Mouse (Mus musculus): ENCODE measurements around the gene Efnb1.
"Not testable (repeated sequence)": the region's sequence is repeated elsewhere in the genome, so short reads cannot be mapped to it uniquely, and the experiment has no call there.

Gene Efnb1

DNA sequence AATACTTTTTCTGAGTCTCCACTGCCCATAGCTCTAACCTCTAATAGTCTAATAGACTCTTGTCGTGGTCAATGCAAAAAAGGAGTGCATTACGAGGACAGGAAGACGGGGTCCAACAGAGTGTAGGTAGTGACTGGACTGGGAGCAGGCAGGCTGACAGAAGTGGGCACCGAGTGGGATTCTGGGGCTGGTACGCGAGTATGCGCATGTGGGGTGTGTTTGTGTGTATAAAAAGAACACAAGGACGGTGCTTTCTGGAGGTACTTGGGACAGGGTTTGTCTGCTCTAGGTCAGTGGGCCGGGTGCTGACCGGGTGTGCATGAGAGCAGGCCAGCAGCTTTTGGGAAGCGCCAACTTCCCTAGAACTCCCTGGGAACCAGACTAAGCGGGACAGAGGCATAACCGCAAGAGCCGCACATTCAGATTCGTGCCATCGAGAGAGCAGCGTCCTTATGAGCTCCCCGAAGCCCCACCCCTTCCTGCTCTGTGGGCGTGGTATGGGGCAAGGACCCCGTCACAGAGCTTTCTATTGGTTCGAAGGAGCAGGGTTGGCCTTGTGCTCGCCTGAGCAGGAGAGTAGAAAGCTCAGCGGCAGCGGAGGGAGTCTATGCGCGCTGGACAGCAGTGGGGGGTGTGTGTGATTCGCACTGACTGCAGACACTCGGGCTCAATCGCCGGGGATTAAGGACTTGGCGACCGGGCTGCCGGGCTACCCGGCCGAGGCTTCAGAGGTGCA lies at the start of gene Efnb1:
Gene Efnb1, plus strand, starts transcription at position 608 of the 736 bp plus-strand sequence.
- CTCF ChIA-PET = interaction anchor here (0.6 to 3.1 kb wide), 29 partner anchors 8 to 522 kb away, joined by 3 to 33 read pairs (median 3); no protein-coding TSS in a partner anchor
- POLR2A ChIA-PET = interaction anchor here (0.6 to 2.6 kb wide), 43 partner anchors 9 to 1759 kb away, joined by 3 to 27 read pairs (median 4); partner anchors contain the start of gene Eda2r (in 1 of the 4)

DNA sequence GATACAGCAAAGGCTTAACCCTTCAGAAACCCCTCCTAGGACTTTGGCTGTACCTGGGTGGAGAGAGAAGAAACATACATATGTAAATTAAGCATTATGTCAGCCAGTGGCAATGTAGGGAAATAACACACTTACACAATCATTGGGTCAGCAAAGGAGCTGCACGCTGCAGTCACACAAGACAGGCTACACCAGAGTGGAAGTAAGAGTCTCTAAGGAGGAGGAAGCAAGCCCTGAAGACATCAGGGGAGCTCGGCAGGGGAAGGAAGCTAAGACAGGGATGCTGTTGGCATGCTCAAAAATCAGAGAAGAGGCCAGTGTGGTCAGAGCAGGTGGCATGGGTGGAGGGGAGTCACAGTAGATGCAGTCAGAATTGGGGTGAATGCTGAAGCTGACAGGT lies 43.2 kb upstream of the Efnb1 start:
- ChIA-PET CTCF (no interaction called here), POLR2A (interaction anchor here in 2 of 4 experiments (0.6 to 1.0 kb wide), 2 partner anchors 46 to 951 kb away, joined by 3 read pairs; no protein-coding TSS in a partner anchor)

DNA sequence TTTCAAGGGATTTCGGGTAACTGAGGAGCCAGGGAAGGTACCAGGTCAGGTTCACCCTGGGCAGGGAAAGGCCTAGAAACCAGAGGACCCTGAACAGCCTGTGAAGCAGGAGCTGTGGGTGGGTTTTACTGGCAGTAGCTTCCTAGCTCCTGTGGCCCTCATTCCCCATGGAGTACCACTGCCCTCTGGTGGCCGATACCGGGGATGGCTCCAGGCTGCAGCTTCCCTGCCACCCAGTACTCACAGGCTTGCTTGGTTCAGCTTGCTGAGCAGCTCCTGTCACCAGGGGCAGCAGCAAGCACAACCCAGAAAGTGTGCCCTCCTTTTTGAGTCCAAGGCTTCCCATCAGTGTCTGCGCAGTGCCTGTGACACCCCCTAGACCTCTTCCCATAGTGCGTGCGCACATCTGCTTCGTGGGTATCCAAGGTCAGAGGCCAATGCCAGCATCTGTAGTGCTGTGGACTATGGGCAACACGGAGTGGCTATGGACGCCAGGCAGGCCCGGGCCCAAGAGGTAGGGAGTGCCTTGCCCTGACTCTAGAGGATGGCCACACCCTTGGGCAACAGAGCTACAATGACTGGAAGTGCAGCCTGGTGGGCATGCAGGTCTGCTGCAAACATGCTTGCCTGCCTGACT lies 24.7 kb upstream of the Efnb1 start:
- POLR2A ChIA-PET = not testable (repeated sequence)
- CTCF ChIA-PET = interaction anchor here in 1 of 4 experiments (1.2 kb wide), 1 partner anchor 121 kb away, joined by 3 read pairs; no protein-coding TSS in a partner anchor

DNA sequence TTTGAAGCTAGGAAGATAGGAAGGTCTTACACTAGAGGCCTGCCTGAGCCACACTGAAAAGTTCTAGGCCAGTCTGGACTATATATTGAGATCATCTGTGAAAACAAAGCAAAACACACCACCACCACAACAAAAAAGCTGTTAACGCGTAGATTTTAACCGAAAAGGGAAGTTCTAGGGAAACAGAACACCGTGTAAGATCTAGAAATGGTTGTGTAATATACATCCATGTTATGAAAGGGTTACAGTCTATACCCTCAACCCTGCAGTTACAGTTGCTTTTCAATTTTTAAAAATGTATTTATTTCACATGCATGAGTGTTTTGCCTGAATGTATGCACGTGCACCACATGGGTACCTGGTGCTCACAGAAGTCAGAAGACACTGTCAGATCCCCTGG lies 16.4 kb upstream of the Efnb1 start:
- ChIA-PET CTCF (no interaction called here), POLR2A (no interaction called here)

DNA sequence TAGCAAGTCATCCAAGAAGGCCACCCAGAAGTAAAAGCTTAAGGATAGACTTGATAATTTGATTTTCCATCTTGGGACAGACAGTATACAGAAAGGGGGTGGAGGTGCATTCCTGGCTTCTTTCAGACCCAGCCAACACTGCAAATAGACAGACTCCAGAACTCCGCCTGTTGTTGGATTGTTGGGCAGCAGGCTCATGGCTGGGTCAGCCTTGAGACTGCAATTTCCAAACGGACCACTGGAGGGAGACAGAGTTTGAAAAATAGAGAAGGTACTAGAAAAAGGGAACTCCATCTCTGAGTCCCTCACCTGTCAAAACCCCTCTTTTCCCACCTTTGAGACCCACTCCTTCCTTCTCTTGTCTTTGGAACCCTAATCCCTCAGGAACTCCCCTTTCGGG lies 5.9 kb upstream of the Efnb1 start:
- ChIA-PET CTCF (interaction anchor here in 2 of 4 experiments (0.6 to 2.1 kb wide), 5 partner anchors 82 to 528 kb away, joined by 3 to 11 read pairs (median 4); no protein-coding TSS in a partner anchor), POLR2A (no interaction called here)

DNA sequence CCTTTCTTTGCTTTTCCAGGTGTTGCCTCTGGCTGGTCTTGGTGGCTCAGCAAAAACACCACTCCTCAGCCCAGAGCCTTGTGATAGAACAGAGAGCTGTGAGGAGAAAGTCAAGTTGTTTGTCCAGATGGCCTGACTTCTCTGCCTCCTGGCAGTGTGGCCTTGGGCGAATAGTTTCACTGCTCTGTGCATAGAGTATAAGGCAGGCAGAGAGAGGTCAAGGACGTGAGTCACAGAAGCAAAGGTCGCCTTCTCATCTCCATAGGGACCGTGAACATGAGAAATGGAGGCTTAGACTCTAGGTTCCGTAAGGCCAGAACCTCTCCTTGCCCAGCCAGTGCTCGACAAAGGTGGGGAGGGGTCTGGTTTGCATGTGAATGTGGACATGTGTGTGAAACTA lies 3.4 kb upstream of the Efnb1 start:
- POLR2A ChIA-PET = interaction anchor here in 2 of 4 experiments (0.6 to 1.5 kb wide), 2 partner anchors 390 to 424 kb away, joined by 3 read pairs; no protein-coding TSS in a partner anchor
- CTCF ChIA-PET = interaction anchor here in 2 of 4 experiments (0.6 to 2.1 kb wide), 2 partner anchors 390 kb away, joined by 3 to 9 read pairs; no protein-coding TSS in a partner anchor

DNA sequence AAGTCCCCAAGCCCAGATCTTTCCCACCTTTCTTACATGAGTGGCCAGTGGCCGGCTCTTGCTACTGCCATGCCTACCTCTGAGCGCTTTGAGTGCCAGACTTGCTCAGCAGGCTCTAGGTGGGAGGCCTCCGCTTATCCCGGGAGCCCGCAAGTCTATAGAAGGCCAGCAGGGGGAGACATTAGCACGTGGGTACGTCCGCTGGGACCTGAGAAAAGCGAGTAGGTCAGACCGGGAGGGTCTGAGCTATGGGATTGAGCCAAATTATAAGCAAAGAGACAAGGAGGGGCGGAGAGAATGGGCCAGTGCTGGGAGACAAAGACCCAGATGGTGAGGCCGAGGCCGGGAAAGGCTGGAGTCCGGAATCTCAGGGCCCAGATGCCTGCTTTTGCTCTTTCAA lies 1.0 kb upstream of the Efnb1 start:
- POLR2A ChIA-PET = interaction anchor here in 3 of 4 experiments (0.9 to 2.0 kb wide), 12 partner anchors 10 to 523 kb away, joined by 3 to 27 read pairs (median 6); no protein-coding TSS in a partner anchor
- CTCF ChIA-PET = interaction anchor here (0.6 to 3.1 kb wide), 22 partner anchors 9 to 523 kb away, joined by 3 to 33 read pairs (median 4); no protein-coding TSS in a partner anchor

DNA sequence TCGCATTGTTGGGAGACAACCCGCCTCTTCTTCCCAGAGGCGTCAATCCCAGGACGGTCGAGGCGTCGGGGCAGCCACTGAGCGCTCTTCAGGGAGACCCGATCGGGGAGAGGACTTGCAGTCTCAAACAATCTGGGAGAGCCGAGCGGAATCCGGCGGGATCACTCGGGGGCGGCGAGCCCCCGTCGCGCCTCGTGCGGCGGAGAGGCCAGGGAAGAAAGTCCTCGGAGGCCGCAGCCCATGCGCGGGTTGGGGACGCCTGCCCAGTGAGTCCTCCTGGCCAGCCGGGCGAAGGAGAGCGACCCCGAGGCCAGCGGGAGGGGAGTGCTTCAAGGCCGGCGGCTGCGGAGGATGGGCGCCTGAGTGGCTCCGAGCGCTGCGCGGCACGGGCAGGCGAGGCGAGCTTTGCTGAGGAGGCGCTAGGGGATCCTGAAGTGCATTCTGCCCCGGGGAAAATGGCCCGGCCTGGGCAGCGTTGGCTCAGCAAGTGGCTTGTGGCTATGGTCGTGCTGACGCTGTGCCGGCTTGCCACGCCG lies 569 bp downstream of the Efnb1 start:
- ChIA-PET CTCF (interaction anchor here (0.6 to 3.1 kb wide), 14 partner anchors 23 to 521 kb away, joined by 3 to 33 read pairs (median 3); no protein-coding TSS in a partner anchor), POLR2A (interaction anchor here (0.6 to 2.6 kb wide), 36 partner anchors 9 to 1759 kb away, joined by 3 to 27 read pairs (median 4); partner anchors contain the start of gene Eda2r (in 1 of the 4))

DNA sequence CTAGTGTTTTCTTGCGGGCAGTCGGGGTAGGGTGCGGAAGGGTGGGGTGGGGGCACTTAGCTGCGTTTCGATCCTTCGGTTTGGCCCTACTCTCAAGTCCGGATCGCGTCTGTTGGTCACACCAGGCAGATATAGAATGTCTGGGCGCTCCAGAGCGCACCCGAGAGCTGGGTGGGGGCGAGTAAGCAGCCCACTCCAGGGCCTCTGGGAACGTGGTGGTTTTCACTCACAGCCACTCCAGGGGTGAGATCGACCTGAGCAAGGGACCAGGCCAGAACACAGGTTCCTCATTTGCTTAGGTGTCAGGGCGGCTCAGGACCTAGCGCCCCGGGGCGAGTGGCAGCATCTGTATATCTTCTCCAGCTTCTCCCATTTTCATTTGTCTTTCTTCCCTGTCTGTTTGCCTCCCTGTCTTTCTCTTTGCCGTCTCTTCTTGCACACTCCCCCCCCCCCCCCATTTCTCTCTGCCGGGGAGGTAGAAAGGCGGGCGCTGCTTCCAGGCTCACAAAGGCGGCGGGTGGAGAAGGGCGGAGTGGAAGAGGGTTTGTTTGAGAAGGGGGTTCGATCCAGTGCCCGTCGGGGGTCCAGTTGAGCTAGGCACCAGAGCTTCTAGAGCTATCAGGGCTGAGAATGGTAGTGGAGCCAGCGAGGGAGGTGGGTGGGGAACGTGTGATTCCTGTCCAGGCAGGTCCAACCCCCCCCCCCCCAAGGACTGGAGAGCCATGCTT lies 1.4 kb downstream of the Efnb1 start:
- CTCF ChIA-PET = interaction anchor here in 3 of 4 experiments (0.7 to 3.1 kb wide), 5 partner anchors 23 to 521 kb away, joined by 3 to 33 read pairs (median 14); no protein-coding TSS in a partner anchor

DNA sequence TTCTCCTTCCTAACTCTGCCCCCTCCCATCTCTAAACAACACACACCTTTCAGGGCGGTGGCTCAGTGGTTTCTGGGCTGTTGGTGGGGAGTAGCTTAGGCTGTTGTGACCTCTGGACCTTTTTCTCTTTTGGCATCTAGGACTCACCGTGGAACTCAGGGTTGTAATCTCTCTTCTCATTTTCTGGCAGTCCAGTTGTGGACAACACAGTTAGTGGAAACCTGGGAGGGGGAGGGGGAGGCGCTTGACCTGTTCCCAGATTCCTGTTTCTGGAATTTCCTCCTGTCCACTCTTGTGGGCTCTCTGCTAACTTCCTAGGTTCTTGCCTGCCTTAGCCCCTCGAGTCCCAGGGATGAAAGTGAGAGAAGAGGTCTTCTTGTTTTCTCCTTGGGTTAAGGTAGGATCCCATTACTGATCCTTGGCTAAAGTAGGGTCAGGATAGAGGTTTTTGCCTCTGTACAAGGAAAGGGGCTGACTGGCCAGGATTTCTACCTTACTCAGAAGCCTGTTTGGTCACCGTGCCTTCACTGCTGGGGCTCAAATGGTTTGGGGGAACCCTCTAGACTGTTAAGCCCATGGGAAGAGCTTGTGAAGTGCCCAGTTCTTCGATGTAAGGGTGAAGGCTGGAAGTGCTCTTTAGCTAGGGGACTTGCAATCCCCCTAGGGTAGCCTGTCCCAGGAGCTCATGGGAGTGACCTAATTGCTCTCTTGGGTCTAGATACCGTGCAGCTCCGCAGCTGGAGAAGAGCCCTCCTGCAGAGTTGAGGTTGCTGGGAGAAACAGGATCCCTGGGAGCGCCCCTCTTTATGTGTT lies 2.2 kb downstream of the Efnb1 start:
- ChIA-PET CTCF (interaction anchor here in 2 of 4 experiments (0.7 to 1.1 kb wide), 2 partner anchors 172 to 520 kb away, joined by 3 to 4 read pairs; no protein-coding TSS in a partner anchor), POLR2A (interaction anchor here in 2 of 4 experiments (0.7 to 2.6 kb wide), 2 partner anchors 13 to 19 kb away, joined by 3 to 12 read pairs; no protein-coding TSS in a partner anchor)

More for the DNA sequence above, 1.4 kb downstream of the Efnb1 start:
- POLR2A ChIA-PET = interaction anchor here in 3 of 4 experiments (0.6 to 2.6 kb wide), 6 partner anchors 14 to 387 kb away, joined by 3 to 12 read pairs (median 3); no protein-coding TSS in a partner anchor

DNA sequence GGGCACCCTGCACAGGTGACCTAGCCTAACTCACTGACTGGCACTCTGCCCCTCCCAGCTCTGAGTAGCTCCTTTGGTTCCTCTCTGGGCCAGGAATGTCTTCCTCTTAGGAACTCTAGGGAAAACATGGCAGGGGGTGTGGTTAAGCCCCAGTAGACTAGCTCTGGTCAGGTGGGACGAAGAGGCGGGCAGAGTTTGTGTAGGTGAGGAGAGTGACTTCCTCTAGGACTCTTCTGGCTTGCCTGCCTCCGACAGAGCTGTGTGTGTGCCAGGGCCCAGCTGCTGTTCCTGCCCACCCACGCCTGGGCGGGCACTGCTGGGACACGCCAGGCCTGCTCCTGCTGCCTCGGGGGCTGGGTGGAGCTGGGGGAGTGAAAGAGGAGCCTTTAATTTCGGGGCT lies 5.1 kb downstream of the Efnb1 start:
- ChIA-PET CTCF (interaction anchor here in 2 of 4 experiments (0.5 to 0.6 kb wide), 3 partner anchors 379 to 506 kb away, joined by 3 to 5 read pairs (median 3); no protein-coding TSS in a partner anchor), POLR2A (no interaction called here)

DNA sequence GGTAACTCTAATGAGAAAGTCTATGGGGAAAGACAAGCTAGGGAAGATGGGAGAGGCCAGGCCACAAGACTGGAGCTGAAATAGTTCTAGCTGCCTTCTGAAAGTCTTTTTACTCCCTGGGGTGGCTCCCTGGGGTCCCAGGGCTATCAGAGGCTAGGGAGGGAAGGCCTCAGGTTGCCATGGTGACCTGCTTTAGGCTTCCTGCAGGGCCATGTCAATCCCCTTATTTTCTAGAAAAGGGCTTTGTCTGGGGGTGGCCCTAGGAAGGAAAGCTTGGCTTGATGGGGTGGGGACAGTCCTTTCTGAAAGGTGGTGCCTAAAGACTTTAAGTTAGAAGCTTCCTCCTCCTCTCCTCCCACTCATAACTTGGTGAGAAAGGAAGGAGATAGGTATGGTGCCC lies 6.0 kb downstream of the Efnb1 start:
- ChIA-PET CTCF (interaction anchor here in 2 of 4 experiments (0.6 to 1.2 kb wide), 3 partner anchors 339 to 380 kb away, joined by 3 read pairs; no protein-coding TSS in a partner anchor), POLR2A (interaction anchor here in 2 of 4 experiments (0.6 to 1.0 kb wide), 3 partner anchors 84 to 328 kb away, joined by 3 to 13 read pairs (median 4); no protein-coding TSS in a partner anchor)

DNA sequence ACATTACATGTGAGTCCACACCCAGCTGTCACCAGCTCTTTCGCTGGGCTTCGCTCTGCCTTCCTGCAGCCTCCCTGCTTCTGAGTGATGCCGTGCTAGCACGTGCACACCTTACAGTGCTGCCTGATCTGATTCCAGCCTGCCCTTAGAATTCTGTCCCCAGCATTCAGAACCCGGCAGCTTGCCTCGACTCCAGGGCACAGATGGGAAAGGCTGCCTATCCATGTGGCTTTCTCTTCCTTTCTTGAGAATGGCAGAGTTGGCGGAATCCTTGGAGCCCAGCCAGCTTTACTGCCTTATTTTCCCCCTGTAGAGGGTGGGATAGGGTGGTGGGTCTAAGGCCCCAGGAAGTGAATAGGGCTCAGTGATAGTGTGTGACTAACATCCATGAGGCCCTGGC lies 9.6 kb downstream of the Efnb1 start:
- ChIA-PET POLR2A (interaction anchor here in 3 of 4 experiments (0.6 to 2.1 kb wide), 3 partner anchors 10 to 326 kb away, joined by 3 to 11 read pairs (median 4); partner anchors contain the start of genes Efnb1 (in 2 of the 3) and Pja1 (in 1 of the 3)), CTCF (interaction anchor here in 1 of 4 experiments (0.6 kb wide), 1 partner anchor 423 kb away, joined by 4 read pairs; no protein-coding TSS in a partner anchor)

DNA sequence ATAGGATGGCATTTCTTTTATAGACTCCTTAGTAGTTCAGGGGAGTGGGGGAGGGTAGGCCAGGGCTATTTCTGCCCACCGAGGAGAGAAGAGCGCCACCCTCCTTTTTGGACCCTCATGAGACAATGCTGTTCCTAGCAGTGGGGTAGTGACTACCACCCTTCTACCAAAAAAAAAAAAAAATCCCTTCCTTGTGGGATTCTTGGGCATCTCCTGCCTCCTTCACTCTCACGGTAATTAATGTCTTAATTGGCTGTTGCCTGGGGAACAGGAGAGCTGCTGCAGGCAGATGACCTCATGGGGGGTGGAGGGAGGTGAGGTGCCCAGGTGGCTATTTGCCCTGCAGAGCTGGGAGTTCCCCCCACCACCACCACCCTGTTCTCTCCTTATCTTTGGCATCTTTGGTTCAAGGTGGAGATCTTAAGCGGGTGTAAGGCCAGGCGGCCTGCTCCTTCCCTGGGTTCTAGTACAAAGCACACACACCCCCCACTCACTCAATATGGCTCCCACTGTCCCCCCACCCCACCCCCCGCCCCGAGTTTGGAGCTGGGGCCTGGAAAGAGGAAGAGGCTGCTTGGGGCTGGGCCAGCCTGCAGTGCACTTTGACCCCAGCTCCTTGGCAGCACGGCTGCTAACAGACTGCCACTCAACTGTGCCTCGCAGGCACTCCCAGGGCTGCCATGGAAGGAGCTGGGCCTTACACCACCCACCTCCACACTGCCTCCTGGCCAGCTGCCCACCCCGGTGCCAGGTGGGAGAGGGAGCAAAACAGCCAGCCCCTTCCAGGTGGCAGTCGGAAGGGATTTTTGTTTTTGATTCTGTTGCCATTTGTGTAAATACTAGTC lies 12.4 kb downstream of the Efnb1 start:
- POLR2A ChIA-PET = interaction anchor here in 2 of 4 experiments (0.6 to 0.8 kb wide), 2 partner anchors 417 to 419 kb away, joined by 3 to 5 read pairs; no protein-coding TSS in a partner anchor
- CTCF ChIA-PET = interaction anchor here in 1 of 4 experiments (1.0 kb wide), 1 partner anchor 374 kb away, joined by 3 read pairs; no protein-coding TSS in a partner anchor

DNA sequence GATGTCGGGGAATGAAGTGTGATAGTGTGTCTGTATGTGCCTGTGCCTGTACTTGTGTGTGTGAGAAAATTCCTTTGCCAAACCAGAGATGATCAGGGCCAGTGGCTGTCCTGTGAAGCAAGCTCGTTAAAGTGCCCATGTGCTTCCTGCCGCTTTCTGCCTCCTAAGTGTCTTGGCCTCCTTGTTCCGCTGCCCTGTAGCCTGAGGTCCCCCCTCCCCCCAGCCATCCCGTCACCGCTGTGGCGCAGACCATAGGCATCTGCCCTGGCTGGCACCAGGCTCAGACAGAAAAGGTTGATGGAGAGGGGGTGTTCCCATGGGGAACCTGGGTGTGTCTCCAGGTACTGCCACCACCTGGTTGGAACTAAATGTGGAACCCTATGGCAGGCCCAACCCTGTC lies 13.1 kb downstream of the Efnb1 start:
- POLR2A ChIA-PET = interaction anchor here in 2 of 4 experiments (0.8 kb wide), 2 partner anchors 9 to 418 kb away, joined by 3 read pairs; no protein-coding TSS in a partner anchor
- CTCF ChIA-PET = no interaction called here

DNA sequence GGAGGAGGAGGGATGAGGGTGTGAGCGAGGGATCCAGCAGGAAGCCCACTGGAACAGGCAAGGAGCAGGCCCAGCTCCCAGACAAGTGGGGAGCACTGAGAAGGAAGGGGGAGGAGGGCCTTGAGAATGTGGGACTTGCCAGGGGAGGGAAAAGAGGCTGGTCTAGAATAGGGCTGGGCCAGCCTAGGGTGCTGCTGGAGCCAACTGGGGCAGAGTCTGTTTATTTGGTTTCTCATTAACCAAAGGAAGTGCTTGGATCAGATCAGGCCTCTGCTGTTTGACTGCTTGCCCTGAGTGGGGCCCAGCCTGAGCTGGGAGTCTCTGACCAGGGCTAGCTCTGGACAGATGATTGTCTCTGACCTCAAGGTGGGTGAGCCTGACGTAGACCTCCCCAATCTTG lies 14.0 kb downstream of the Efnb1 start:
- ChIA-PET POLR2A (interaction anchor here in 2 of 4 experiments (0.8 to 2.6 kb wide), 3 partner anchors 10 to 14 kb away, joined by 3 to 12 read pairs (median 4); partner anchors contain the start of gene Efnb1 (in 2 of the 2)), CTCF (no interaction called here)
